Mouse (Mus musculus) liver, adult 2 months (tissue): ENCODE measurements around the gene Lsm2. TPM values are rescaled to one million over a fixed set of nuclear protein-coding genes. Genes with fewer than 3 reads are reported as not detected.

ENCODE experiments used
- DNase-seq: peaks from one replicate; pipeline ENCODE4 v3.0.0-alpha.2; 2011; ENCODE audit warnings: low read depth, low spot score; ENCODE audit errors: extremely low read depth
- H3K27ac ChIP-seq: fragments of 200-500 bp; replicated peaks from 2 replicates; pipeline ENCODE4 v1.5.1; 2012; ENCODE audit warnings: low read depth, mild to moderate bottlenecking, control low read depth, inconsistent platforms, low read length; ENCODE audit not compliant: insufficient read depth
- H3K27me3 ChIP-seq: fragments of 200-500 bp; 2 replicates; pipeline ENCODE4 v1.6.1; 2012; ENCODE audit warnings: mild to moderate bottlenecking, moderate library complexity, low read length, inconsistent platforms; ENCODE audit not compliant: control insufficient read depth, insufficient read depth
- H3K36me3 ChIP-seq: fragments of 200-500 bp; 2 replicates; pipeline ENCODE4 v1.6.1; 2012; ENCODE audit warnings: low read length, inconsistent platforms; ENCODE audit not compliant: control insufficient read depth, insufficient read depth
- H3K4me1 ChIP-seq: fragments of 200-500 bp; 2 replicates; pipeline ENCODE4 v1.6.1; 2011; ENCODE audit warnings: low read length; ENCODE audit not compliant: control insufficient read depth, insufficient read depth
- H3K4me3 ChIP-seq: fragments of 200-500 bp; 2 replicates; pipeline ENCODE4 v1.5.1; 2011; ENCODE audit warnings: low read depth, mild to moderate bottlenecking, control low read depth, low read length, moderate library complexity; ENCODE audit not compliant: insufficient read depth
- H3K79me2 ChIP-seq: fragments of 200-500 bp; 2 replicates; pipeline ENCODE4 v1.6.1; 2012; ENCODE audit warnings: inconsistent platforms, mild to moderate bottlenecking, low read length, moderate library complexity; ENCODE audit not compliant: control insufficient read depth, insufficient read depth
- H3K9ac ChIP-seq: fragments of 200-500 bp; 2 replicates; pipeline ENCODE4 v1.6.1; 2012; ENCODE audit warnings: low read depth, mild to moderate bottlenecking, control low read depth, inconsistent platforms, low read length
- CTCF ChIP-seq: fragments of 200-500 bp; IDR thresholded peaks from 2 replicates; pipeline ENCODE4 v1.5.1; 2011; ENCODE audit warnings: low read depth, low read length, control low read depth
- POLR2A ChIP-seq: fragments of 200-500 bp; IDR thresholded peaks from 2 replicates; pipeline ENCODE4 v1.6.1; 2011; ENCODE audit warnings: low read length, control low read depth; ENCODE audit not compliant: insufficient read depth; ENCODE audit errors: extremely low read depth
- WGBS: fragments of 180-500 bp; shearing (Covaris S2); methylation state at CpG from one replicate; pipeline ENCODE4 v1.1.7; 2018; 5-methylcytosine and 5-hydroxymethylcytosine counted together
- polyA plus RNA-seq: library from polyadenylated mRNA; depleted of rRNA; stranded (reverse); fragments of >200 nt; gene quantifications from 2 replicates; pipeline ENCODE4 v1.2.3, GENCODE M21; 2012
- total RNA-seq: library from RNA; depleted of rRNA; stranded (reverse); fragments of >200 nt; gene quantifications from 2 replicates; pipeline ENCODE4 v1.2.3, GENCODE M21; 2014

Lsm2 gene
- total and polyA plus RNA-seq, 2 experiments = 7.9 to 63.0 TPM

DNA sequence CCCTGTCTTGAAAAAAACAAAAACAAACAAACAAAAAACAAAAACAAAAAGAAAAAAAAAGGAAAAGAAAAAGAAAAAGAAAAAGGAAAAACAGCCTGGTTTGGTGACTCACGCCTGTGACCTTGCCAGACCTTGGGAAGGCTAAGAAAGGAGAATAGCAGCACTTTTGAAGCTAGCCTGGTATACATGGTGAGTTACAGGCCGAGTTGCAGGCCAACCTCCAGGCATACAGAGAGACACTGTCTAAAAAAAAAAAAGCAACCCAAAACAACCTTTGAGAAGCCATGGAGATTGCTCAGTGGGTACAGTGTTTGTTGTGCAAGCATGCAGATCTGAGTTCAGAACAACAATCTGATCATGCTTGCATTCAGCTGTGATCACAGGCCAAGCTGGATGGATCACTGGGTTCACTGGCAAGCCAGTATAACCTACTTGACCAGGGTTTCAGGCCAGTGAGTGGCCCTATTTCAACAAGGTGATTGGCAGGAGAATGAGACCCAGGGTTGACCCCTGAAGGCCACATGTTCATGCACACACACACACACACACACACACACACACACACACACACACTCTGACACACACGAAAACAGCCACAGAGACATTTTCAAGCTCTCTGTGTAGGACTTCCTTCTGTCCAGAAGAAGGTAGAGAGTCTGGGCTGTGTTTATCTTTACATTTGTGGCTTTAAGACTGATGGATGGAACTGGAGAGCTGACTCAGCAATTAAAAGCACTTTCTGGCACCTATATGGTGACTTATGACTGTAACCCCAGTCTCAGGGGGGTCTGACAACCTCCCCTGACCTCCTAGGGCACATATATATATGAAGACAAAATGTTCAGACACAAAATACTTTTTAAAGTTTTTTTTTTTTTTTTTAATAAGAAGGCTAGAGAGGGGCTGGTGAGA is 5.8 kb upstream of the Lsm2 start:
- Histone ChIP-seq H3K79me2 (no peaks in the 10 kb centered on the region), H3K4me3 (no peak overlapping the region), H3K27ac (peak overlapping the region; percentile 91), H3K27me3 (no peaks in the 10 kb centered on the region), H3K36me3 (no peaks in the 10 kb centered on the region), H3K4me1 (peaks cover 19% of the 10 kb centered on the region), H3K9ac (no peak overlapping the region)
- TF ChIP-seq CTCF (no peak), POLR2A (no peak)
- 34% methylated on average over 3 of the region's 3 CpGs for WGBS
- DNase-seq = peak; percentile 96

DNA sequence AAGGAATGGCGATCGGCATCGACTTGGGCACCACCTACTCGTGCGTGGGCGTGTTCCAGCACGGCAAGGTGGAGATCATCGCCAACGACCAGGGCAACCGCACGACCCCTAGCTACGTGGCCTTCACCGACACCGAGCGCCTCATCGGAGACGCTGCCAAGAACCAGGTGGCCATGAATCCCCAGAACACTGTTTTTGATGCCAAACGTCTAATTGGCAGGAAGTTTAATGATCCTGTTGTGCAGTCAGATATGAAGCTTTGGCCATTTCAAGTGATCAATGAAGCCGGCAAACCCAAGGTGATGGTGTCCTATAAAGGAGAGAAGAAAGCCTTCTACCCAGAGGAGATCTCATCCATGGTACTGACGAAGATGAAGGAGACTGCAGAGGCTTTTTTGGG is 4.7 kb upstream of the Lsm2 start:
- H3K36me3 ChIP-seq = no peaks in the 10 kb centered on the region
- DNase-seq = peak; percentile 53
- peaks cover 21% of the 10 kb centered on the region for H3K4me1 ChIP-seq
- H3K9ac ChIP-seq = no peak overlapping the region
- no peaks in the 10 kb centered on the region for H3K27me3 ChIP-seq
- 84% methylated on average over 20 of the region's 20 CpGs for WGBS
- no peak overlapping the region for H3K4me3 ChIP-seq
- no peak for TF ChIP-seq POLR2A
- TF ChIP-seq CTCF = no peak
- H3K79me2 ChIP-seq = no peaks in the 10 kb centered on the region
- no peak overlapping the region for H3K27ac ChIP-seq

DNA sequence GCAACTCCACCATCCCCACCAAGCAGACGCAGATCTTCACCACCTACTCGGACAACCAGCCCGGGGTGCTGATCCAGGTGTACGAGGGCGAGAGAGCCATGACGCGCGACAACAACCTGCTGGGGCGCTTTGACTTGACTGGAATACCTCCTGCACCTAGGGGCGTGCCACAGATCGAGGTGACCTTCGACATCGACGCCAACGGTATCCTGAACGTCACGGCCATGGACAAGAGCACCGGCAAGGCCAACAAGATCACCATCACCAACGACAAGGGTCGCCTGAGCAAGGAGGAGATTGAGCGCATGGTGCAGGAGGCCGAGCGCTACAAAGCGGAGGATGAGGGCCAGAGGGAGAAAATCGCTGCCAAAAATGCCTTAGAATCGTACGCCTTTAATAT is 3.4 kb upstream of the Lsm2 start:
- TF ChIP-seq CTCF (no peak), POLR2A (no peak)
- no peak for DNase-seq
- H3K4me1 ChIP-seq = peaks cover 26% of the 10 kb centered on the region

GRCm38 (mm10) chr17:34979631-34980030 is 2.0 kb upstream of the Lsm2 start:
- H3K27me3 ChIP-seq = no peaks in the 10 kb centered on the region

More for the DNA sequence above, 3.4 kb upstream of the Lsm2 start:
- WGBS = 92% methylated on average over 27 of the region's 27 CpGs
- Histone ChIP-seq H3K79me2 (no peaks in the 10 kb centered on the region), H3K9ac (no peak overlapping the region), H3K27me3 (no peaks in the 10 kb centered on the region), H3K36me3 (no peaks in the 10 kb centered on the region), H3K27ac (no peak overlapping the region), H3K4me3 (no peak overlapping the region)

DNA sequence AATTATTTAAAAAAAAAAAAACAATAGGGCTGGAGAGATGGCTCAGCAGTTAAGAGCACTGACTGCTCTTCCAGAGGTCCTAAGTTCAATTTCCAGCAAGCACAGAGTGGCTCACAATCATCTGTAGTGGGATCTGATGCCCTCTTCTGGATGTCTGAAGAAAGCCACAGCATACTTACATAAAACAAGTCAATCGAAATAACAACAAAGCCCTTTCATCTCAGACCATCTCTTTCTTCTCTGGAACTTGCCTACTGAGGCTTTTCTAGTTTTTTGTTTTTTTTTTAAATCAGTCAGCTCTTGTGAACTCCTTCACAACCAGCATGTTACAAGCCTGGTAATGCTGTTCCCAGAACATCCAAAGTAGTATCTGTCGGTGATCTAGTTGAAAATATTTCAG is 1.0 kb upstream of the Lsm2 start:
- TF ChIP-seq CTCF = peak; percentile 48; the same call in 1 of the 2 replicates
- TF ChIP-seq POLR2A = no peak
- WGBS = 5% methylated on average over 2 of the region's 2 CpGs
- H3K79me2 ChIP-seq = no peaks in the 10 kb centered on the region
- peaks cover 1% of the 10 kb centered on the region; the same call in 1 of the 2 replicates for H3K36me3 ChIP-seq
- peak; percentile 92 for DNase-seq
- H3K27me3 ChIP-seq = no peaks in the 10 kb centered on the region
- peaks cover 19% of the 10 kb centered on the region for H3K4me1 ChIP-seq
- H3K9ac ChIP-seq = peak overlapping the region; percentile 60
- peak overlapping the region; percentile 98 for H3K27ac ChIP-seq
- H3K4me3 ChIP-seq = peak overlapping the region; percentile 40

More at GRCm38 (mm10) chr17:34979631-34980030, 2.0 kb upstream of the Lsm2 start:
- no peaks in the 10 kb centered on the region for H3K36me3 ChIP-seq
- peak; percentile 98 for DNase-seq
- no peaks in the 10 kb centered on the region for H3K79me2 ChIP-seq
- H3K4me1 ChIP-seq = peaks cover 26% of the 10 kb centered on the region
- H3K27ac ChIP-seq = peak overlapping the region; percentile 98
- no peak for TF ChIP-seq CTCF
- no peak for TF ChIP-seq POLR2A
- H3K4me3 ChIP-seq = peak overlapping the region; percentile 17; the same call in 1 of the 2 replicates
- peak overlapping the region; percentile 74 for H3K9ac ChIP-seq
- 34% methylated on average over 4 of the region's 4 CpGs for WGBS

GRCm38 (mm10) chr17:34982328-34982727 is 666 bp downstream of the Lsm2 start:
- Histone ChIP-seq H3K27ac (peak overlapping the region; percentile 97), H3K9ac (peak overlapping the region; percentile 95), H3K36me3 (peaks cover 11% of the 10 kb centered on the region), H3K4me1 (peaks cover 16% of the 10 kb centered on the region), H3K4me3 (peak overlapping the region; percentile 87), H3K79me2 (no peaks in the 10 kb centered on the region), H3K27me3 (no peaks in the 10 kb centered on the region)
- DNase-seq = no peak
- TF ChIP-seq CTCF = no peak
- TF ChIP-seq POLR2A = no peak
- under 1% methylated on average over 15 of the region's 15 CpGs for WGBS
